Mouse (Mus musculus): ENCODE results near the gene Chic2.

Chic2 gene

DNA sequence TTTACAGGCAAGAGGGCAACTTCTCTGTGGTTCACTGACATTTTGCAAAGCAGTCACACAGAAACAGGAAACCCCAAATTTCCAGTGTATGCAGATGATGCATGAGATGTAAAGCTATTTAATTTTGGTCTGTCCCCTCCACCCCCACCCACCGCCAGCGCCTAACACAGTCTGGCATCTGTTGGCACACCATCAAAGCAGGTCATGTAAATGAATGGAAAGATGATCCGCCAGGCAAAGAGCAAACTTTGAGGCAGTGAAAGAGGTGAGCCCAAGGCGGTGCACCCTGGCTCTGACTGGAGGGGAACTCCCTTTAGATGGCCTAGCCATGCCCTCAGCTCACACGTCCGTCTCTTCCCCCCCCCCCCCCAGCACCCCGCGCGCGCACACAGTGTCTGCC lies 22.1 kb upstream of the Chic2 start:
- no peak for DNase-seq

- no peak for DNase-seq
These were observed 18.6 kb upstream of the Chic2 start for GRCm38 (mm10) chr5:75063177-75063576.

- no peak for DNase-seq
These were observed 6.5 kb upstream of the Chic2 start for GRCm38 (mm10) chr5:75051109-75051508.

DNA sequence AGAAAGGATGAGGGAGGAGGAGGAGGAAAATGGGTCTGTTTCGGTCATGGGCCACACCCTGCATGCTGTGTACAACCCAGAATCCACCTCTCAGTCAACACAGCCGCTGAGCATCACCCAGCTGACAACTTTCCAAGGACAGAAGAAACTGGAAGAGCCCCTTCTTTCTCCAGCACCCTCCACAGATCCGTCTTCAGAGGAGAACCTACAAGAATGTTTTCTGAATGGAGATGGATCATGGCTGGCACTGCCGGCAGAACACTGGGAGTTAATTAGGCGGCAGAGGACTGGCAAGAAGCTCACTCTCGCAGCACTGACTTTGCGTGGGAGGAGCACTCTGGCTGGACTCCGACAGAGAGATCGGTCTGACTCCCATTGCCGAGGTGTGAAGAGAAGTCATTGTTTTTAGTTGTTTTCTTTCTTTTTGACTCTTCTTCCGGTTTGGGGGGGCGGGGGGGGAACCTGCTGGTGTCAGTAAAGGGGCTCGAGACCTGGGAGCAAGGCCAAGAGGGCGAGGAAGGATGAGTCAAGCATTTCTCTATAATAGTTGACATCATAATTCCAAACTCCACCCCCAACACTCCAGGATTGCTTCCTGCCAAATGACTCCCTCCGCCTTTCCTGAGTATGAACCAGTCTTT lies 2.2 kb upstream of the Chic2 start:
- peak; percentile 68 for DNase-seq

DNA sequence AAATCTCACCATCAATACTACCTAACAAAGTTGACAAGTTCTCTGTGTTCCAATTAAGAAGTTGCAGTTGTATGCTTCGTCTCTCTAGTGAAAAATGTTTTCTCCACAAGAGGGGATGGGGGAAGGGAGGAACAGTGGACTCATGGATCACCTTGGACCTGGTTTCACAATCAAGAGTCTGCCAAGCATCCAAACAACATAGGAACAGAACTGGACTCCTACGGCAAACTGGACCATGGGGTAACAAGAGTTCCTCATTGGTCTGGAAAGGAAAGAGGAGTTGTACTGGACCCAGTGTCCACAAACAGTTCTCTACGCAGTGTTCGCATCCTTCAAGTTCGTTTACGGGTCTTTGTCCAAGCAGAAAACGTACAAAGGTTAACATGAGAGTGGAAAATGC lies 797 bp upstream of the Chic2 start:
- no peak for DNase-seq

DNA sequence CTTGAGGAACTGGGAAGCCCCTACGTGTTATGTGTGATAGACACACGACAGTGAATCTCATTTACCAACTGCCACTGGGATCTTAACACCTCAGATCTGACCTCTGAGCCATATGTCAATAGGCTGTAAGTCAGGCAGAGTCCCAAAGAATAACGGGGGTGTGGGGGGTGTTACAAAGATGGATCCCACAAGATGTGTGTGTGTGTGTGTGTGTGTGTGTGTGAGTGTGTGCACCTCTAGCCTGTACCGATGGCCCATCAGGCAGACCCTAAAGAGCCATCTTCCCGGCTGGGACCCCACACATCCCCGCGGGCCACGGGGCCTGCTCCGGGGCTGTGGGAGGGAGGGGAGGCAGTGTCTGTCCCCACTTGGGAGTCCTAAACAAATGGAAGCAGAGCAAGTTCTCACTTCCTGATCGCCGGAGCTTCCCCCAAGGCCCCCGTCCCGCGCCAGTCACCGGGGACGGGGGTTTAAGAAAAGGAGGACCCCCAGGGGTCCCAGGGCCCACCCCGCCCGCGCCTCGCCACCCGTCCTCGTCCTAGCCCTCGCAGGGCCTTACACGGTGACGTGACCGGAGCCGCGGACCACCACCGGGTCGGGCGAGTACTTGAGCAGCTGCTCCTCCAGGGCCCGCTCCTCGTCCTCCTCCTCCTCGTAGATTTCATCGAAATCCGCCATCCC lies 813 bp downstream of the Chic2 start:
- peak; percentile 33 for DNase-seq

GRCm38 (mm10) chr5:75043011-75043445 lies 1.5 kb downstream of the Chic2 start:
- DNase-seq, result no peak

- DNase-seq, result no peak
These were observed 5.3 kb downstream of the Chic2 start for GRCm38 (mm10) chr5:75039307-75039706.

- DNase-seq, result no peak
These were observed 9.1 kb downstream of the Chic2 start for GRCm38 (mm10) chr5:75035475-75035874.

DNA sequence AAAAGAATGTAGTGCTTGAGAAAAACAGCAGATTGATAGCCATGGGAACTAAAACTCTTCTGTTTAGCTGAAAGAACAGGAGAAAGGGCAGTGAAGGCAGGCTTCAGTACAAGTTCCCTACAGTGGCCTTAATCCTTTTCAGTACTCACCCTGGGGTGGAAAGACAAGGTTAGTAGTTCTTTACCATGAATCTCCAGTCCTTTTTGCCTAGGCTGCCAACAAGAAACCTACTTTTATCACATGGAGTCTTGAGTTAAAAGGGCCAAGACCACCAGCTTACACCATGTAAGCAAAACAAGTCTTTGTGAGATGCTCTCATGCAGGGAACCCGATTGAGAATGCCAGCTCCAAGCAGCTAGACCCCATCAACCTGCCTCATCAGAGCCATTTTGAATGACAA lies 29.8 kb downstream of the Chic2 start:
- DNase-seq, result no peak

DNA sequence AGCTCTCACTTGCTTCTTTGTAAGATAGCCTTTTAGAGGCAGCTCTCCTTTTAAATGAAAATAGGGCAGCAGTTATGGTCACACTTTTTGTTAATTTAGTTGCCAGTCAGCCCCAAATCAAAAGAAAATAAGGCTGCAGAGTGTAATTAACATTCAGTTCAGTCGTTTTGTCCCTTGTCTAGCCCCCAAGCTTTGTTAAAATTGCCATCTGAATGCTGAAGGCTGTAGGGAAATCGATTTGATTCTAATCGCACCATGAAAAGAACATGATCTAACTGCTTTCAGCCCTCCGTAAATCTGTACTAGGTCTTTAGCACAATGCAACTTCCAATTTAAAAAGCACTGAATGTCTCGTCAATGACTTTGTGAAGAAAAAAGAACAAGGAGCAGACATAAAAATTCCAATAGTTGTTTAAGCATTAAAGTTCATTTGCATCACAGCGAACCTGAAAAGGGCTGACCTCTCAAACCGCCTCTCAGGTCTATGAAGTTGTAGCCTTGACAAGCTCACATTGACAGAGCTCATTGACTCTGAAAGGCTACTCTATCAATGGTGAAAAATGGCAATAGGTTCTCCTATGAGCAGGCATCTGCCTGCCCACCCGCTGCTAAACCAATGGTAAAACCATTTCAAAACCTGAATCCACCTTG lies 31.7 kb downstream of the Chic2 start:
- no peak for DNase-seq

- no peak for DNase-seq
These were observed 32.4 kb downstream of the Chic2 start for GRCm38 (mm10) chr5:75011985-75012738.

DNA sequence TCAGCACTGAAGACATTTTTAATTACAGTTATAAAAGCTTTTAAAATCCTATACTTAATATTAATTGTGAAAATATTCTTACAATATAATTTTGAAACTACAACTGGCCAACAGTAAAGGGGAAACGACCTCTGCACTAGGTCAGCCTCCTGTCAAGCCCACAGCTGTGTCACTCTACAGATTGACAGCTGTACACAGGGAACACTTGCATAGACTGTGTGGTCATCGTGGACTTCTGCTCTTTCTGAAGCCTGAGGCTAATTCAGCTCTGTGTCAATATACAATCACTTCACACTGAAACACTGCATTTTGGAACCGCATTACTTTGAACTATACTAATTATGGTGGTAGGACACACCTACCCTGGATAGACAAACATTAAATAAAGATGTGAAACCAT lies 39.8 kb downstream of the Chic2 start:
- DNase-seq, result no peak

GRCm38 (mm10) chr5:75002109-75002508 lies 42.5 kb downstream of the Chic2 start:
- DNase-seq, result no peak

DNA sequence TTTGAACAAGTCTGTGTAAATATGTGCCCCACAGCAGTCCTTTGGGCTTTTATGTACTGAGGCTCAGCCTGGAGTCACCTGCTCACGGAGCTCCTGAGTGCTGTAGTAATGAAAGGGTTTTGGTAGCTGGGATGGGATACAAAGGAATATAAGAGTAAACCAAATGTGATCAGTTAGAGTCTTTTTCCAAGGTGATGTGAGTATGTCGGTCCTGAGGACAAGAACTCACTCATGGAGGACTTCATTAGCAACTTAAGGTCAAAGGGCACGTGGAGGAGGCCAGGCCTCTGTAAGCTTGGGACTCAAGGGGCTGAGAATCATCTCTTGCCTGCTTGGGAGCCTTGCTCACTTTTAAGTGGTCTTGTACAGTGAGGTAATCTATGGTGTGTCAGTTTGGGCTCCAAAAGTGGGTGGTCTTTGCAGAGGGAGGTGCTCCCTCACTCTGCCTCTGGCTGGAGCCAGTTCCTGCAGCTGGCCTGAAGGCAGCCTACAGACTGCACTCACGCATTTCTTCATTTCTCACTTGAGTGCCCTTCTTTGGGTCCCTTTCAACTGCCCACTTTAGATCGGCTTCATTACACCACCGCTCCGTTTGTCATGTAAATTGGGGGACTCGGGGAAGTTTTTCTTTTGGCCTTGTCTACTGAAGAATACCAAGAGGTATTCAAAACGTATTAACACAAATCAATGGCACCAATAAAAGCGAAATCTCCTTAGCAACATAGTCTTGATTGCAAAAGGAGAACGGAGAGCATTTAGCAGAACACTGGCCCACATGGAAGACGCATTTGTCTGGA lies 45.7 kb downstream of the Chic2 start:
- no peak for DNase-seq

GRCm38 (mm10) chr5:74994947-74995346 lies 49.6 kb downstream of the Chic2 start:
- DNase-seq, result no peak

DNA sequence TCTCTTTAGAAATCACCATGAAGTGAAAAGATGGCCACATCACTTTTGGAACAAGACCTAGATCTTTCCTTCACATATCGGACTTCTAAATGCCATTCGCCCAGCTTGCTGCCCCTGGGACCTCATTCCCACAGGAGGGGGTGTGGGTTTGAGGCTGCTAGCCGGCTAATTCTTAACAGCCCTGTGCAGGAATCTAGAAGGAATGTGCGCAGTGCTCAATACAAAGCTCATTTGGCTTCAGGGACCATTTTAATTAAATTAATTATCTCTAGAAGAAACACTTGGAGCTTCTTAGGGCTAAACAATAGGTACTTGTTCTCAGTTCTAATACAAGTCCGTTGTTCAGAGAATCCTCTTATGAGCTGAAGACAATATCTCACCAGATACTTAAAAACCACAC lies 60.5 kb downstream of the Chic2 start:
- no peak for DNase-seq

GRCm38 (mm10) chr5:74980574-74980973 lies 64.0 kb downstream of the Chic2 start:
- DNase-seq, result no peak

DNA sequence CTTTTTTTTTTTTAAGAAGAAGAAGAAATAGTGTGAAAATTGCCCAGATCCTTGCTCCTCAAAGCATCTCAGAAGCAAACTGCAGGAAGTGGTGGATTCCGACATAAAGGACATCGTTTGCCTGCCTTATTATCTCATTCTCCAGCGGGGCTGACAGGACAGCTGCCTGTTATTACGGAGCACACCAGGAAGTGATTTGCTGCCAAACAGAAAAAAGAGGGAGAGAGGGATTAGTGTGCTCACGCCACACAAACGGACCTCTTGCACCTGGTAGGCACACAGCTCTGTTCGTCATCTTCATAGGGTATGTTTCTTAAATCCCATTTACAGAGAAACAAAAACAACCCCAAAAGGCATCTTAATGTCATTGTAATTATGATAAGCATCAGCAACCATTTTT lies 64.4 kb downstream of the Chic2 start:
- DNase-seq, result no peak

GRCm38 (mm10) chr5:74979586-74979985 lies 65.0 kb downstream of the Chic2 start:
- DNase-seq, result no peak

DNA sequence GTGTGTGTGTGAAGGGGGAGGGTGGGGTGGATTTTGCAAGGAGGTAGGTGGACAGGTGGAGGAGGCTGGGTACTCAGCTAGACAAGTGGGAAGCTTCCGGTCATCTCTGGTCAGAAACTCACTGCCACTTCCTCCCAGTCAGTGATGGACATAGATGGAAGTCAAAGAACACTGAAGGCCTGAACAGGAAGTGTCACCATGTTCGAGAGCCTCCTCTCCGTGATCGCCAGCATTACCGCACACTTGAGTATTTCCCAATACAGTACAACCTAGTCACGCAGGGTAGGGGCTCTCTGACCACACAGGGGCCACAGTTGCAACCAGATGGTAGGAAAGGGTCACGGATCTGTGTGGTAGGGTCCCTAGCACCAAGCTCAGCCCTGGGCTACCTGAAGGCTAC lies 69.1 kb downstream of the Chic2 start:
- no peak for DNase-seq

GRCm38 (mm10) chr5:74974726-74975411 lies 69.7 kb downstream of the Chic2 start:
- peak; percentile 84 for DNase-seq
